ENCODE assay signal across 8 mouse cellular contexts in the genomic region with DNA sequence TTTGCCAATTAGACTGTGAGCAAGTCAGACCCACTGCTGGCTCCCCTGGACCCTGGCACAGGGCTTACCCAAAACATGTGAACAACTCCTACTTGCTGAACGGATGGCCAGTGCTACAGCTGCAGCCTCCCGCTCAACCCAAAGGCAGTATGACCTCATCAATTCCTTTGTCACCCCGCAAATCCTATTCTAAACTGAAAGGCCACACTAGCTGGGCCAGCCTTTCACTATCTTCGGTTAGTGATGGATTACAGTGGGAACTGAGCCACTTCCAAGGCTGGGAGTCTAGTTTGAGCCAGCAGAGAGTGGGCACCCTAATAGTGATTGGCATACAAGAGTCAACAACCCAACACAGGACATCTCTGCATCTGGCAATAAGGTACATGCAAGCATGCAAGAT. TPM values are rescaled to one million over a fixed set of nuclear protein-coding genes. Genes with fewer than 3 reads are reported as not detected.
A peak's percentile ranks its signal among the peaks of the same experiment; 100 is the strongest.
DNase-seq lines count a peak whose midpoint lies in the region; ATAC-seq and TF ChIP-seq lines count a peak whose summit lies in the region.

No protein-coding gene starts in this region.

- peak; percentile 11 for ATAC-seq in megakaryocyte-erythroid progenitor cell, adult 5-6 weeks (replicated peaks; ENCODE audit: low FRiP score, low TSS enrichment, poor library complexity, severe bottlenecking)

- DNase-seq in cerebellum, adult 2 months = peak in 1 of 2 experiments; percentile 18
- no peak for DNase-seq in cerebellum, adult 9-10 months
- DNase-seq in CD4-positive helper T cell, adult 2 months (ENCODE audit: low read depth, low spot score) = peak; percentile 18
- DNase-seq in embryo, embryonic 10 days (ENCODE audit: low spot score) = peak; percentile 32
- peak; percentile 18 for DNase-seq in heart, postnatal 4 days
- DNase-seq in yolk sac, embryonic 10.5 days (ENCODE audit: low spot score) = peak; percentile 27
- no peak for DNase-seq in B cell, adult 2 months

- peaks cover 11% of the 10 kb centered on the region for H3K4me1 ChIP-seq in cerebellum, adult 2 months (ENCODE audit: control insufficient read depth, insufficient read depth, low read length)

- 2% methylated on average over 4 of the region's 4 CpGs for WGBS in cerebellum, adult 2 months

- TF ChIP-seq CTCF in cerebellum, adult 2 months (IDR thresholded peaks at IDR 0.05; ENCODE audit: borderline replicate concordance, insufficient read depth, low read depth, low read length) = no peak

- TF ChIP-seq POLR2A in cerebellum, adult 2 months (IDR thresholded peaks at IDR 0.05; ENCODE audit: borderline replicate concordance, insufficient read depth, low read length) = no peak

- H3K27me3 ChIP-seq in cerebellum, adult 2 months (ENCODE audit: control insufficient read depth, insufficient read depth, low read length) = no peaks in the 10 kb centered on the region

- H3K27ac ChIP-seq in cerebellum, adult 2 months (ENCODE audit: insufficient read depth, low read length) = no peak overlapping the region

- H3K4me3 ChIP-seq in cerebellum, adult 2 months (replicated peaks; ENCODE audit: insufficient read depth, low read depth, low read length) = peak overlapping the region; percentile 82

RNA-seq across cellular contexts. Expression of a gene that starts 0.9 kb away (rescaled TPM):
- polyA plus RNA-seq in cerebellum, adult 2 months (2012; rRNA removed) = 56.0 and 57.7 TPM in 2 replicates
- 10 to 100 TPM; 33.0 to 40.3 TPM for total RNA-seq in heart, postnatal 4 days (2021)
- total RNA-seq in megakaryocyte-erythroid progenitor cell, adult 5-6 weeks (2014; fragmentation: Nextera tagmentation) = 77.7 and 78.5 TPM in 2 replicates
- 47.5 and 78.3 TPM in 2 replicates for total RNA-seq in megakaryocyte-erythroid progenitor cell, adult 5-6 weeks (2017)

RNA-seq across cellular contexts. Expression of a gene that starts 30.0 kb away (rescaled TPM):
- 0.47 TPM in 1 of 2 replicates, not detected in the other for polyA plus RNA-seq in cerebellum, adult 2 months (2012; rRNA removed)
- total RNA-seq in heart, postnatal 4 days (2021) = not detected
- not detected in 2 replicates for total RNA-seq in megakaryocyte-erythroid progenitor cell, adult 5-6 weeks (2014; fragmentation: Nextera tagmentation)
- 0.47 TPM in 1 of 2 replicates, not detected in the other for total RNA-seq in megakaryocyte-erythroid progenitor cell, adult 5-6 weeks (2017)

RNA-seq across cellular contexts. Expression of a gene that starts 39.6 kb away (rescaled TPM):
- 96.2 and 104 TPM in 2 replicates for polyA plus RNA-seq in cerebellum, adult 2 months (2012; rRNA removed)
- total RNA-seq in heart, postnatal 4 days (2021) = 100 to 1,000 TPM; 130 to 137 TPM
- total RNA-seq in megakaryocyte-erythroid progenitor cell, adult 5-6 weeks (2014; fragmentation: Nextera tagmentation) = 485 and 544 TPM in 2 replicates
- total RNA-seq in megakaryocyte-erythroid progenitor cell, adult 5-6 weeks (2017) = 572 and 765 TPM in 2 replicates

RNA-seq across cellular contexts. Expression of a gene that starts 39.7 kb away (rescaled TPM):
- polyA plus RNA-seq in cerebellum, adult 2 months (2012; rRNA removed) = 96.0 and 99.5 TPM in 2 replicates
- total RNA-seq in heart, postnatal 4 days (2021) = 10 to 100 TPM; 30.8 to 32.9 TPM
- total RNA-seq in megakaryocyte-erythroid progenitor cell, adult 5-6 weeks (2014; fragmentation: Nextera tagmentation) = 162 and 237 TPM in 2 replicates
- total RNA-seq in megakaryocyte-erythroid progenitor cell, adult 5-6 weeks (2017) = 56.6 and 73.7 TPM in 2 replicates

RNA-seq across cellular contexts. Expression of a gene that starts 53.2 kb away (rescaled TPM):
- polyA plus RNA-seq in cerebellum, adult 2 months (2012; rRNA removed) = 74.0 and 85.3 TPM in 2 replicates
- total RNA-seq in heart, postnatal 4 days (2021) = 10 to 100 TPM; 29.8 to 36.0 TPM
- total RNA-seq in megakaryocyte-erythroid progenitor cell, adult 5-6 weeks (2014; fragmentation: Nextera tagmentation) = 3.1 and 4.8 TPM in 2 replicates
- 0.56 and 4.5 TPM in 2 replicates for total RNA-seq in megakaryocyte-erythroid progenitor cell, adult 5-6 weeks (2017)

Comparison
In these comparisons a context has a peak if more than half of its experiments do, and no peak if none do; other contexts are left out.
1. DNase-seq: peak in CD4-positive helper T cell, adult 2 months (single experiment), embryo, embryonic 10 days (single experiment), heart, postnatal 4 days (single experiment) and yolk sac, embryonic 10.5 days (single experiment); none in cerebellum, adult 9-10 months (single experiment) and B cell, adult 2 months (0 of 2).